Mouse (Mus musculus) hindbrain, embryonic 12.5 days (tissue): ENCODE data around the gene Tmem14c. TPM values are rescaled to one million over a fixed set of nuclear protein-coding genes. Genes with fewer than 3 reads are reported as not detected.

Source experiments
- polyA plus RNA-seq: library from polyadenylated mRNA; unstranded; fragments of >200 nt; fragmentation: Nextera tagmentation; extraction: Ambion mirVana; gene quantifications from 2 replicates; pipeline ENCODE4 v1.2.1, GENCODE M21; 2016

Gene Tmem14c
- polyA plus RNA-seq, 1 experiment from 2014 or later = 148 TPM

Other genes starting within 250 kb of the Tmem14c start
- 5.0 and 5.8 TPM in 2 replicates for gene Gcnt2, start 156.5 kb upstream of the Tmem14c start, polyA plus RNA-seq
- 67.9 and 73.9 TPM in 2 replicates for gene Pak1ip1, start 15.3 kb upstream of the Tmem14c start, polyA plus RNA-seq
- gene Mak, start 63.4 kb downstream of the Tmem14c start, polyA plus RNA-seq = 1.2 and 1.9 TPM in 2 replicates
- not detected in 2 replicates for gene Gcm2, start 94.7 kb downstream of the Tmem14c start, polyA plus RNA-seq
- gene Sycp2l, start 98.0 kb downstream of the Tmem14c start, polyA plus RNA-seq = not detected in 2 replicates
- gene Elovl2, start 204.1 kb downstream of the Tmem14c start, polyA plus RNA-seq = 38.0 and 41.4 TPM in 2 replicates
- gene Smim13, start 233.6 kb downstream of the Tmem14c start, polyA plus RNA-seq = 20.0 and 21.5 TPM in 2 replicates